Mouse (Mus musculus) MEL (cell line): ENCODE measurements at regions not wholly inside any gene's neighbourhood (a gene's known extent, or its start where the extent isn't known, plus 50 kb on each side); places are given as distances from the start of the nearest gene placed in this dataset.

ENCODE experiments used
- DNase-seq: peaks from one replicate; pipeline ENCODE4 v3.0.0; 2011; ENCODE audit warnings: low read depth, low spot score
- H3K27ac ChIP-seq: 2 replicates; pipeline ENCODE4 v1.5.1; 2012; ENCODE audit warnings: low read depth, mild to moderate bottlenecking, control low read depth, low read length, moderate library complexity; ENCODE audit not compliant: control insufficient read depth
- H3K27me3 ChIP-seq, 2 experiments: fragments of 150-350 bp in 1 of 2; sonication (generic) in 1 of 2; 2 replicates each; pipeline ENCODE4 v1.6.1; 2012; ENCODE audit warnings: low read length in 2 of 2, mild to moderate bottlenecking in 2 of 2, improper control_type of control experiment in 1 of 2, moderate library complexity in 1 of 2; ENCODE audit not compliant: insufficient read depth in 2 of 2, control insufficient read depth in 1 of 2
- H3K36me3 ChIP-seq, 2 experiments: 2 replicates each; pipeline ENCODE4 v1.6.1; 2012 to 2014; ENCODE audit warnings: low read length in 2 of 2, improper control_type of control experiment in 1 of 2, inconsistent platforms in 1 of 2, mild to moderate bottlenecking in 1 of 2; ENCODE audit not compliant: insufficient read depth in 2 of 2, control insufficient read depth in 1 of 2
- H3K4me1 ChIP-seq, 2 experiments: fragments of 150-350 bp in 1 of 2; sonication (generic) in 1 of 2; 2 replicates each; pipeline ENCODE4 v1.6.1; 2012; ENCODE audit warnings: low read length in 2 of 2, improper control_type of control experiment in 1 of 2, mild to moderate bottlenecking in 1 of 2; ENCODE audit not compliant: insufficient read depth in 2 of 2, control insufficient read depth in 1 of 2
- H3K4me3 ChIP-seq, 2 experiments: fragments of 150-350 bp in 1 of 2; sonication (generic) in 1 of 2; 2 replicates each; pipeline ENCODE4 v1.5.1; 2012; ENCODE audit warnings: low read depth in 2 of 2, low read length in 2 of 2, mild to moderate bottlenecking in 2 of 2, moderate library complexity in 2 of 2, control low read depth in 1 of 2, improper control_type of control experiment in 1 of 2; ENCODE audit not compliant: control insufficient read depth in 1 of 2, insufficient read depth in 1 of 2
- H3K79me2 ChIP-seq: 2 replicates; pipeline ENCODE4 v1.6.1; 2012; ENCODE audit warnings: mild to moderate bottlenecking, low read length, moderate library complexity; ENCODE audit not compliant: control insufficient read depth, poor library complexity, insufficient read depth
- H3K9ac ChIP-seq: 2 replicates; pipeline ENCODE4 v1.6.1; 2012; ENCODE audit warnings: low read depth, mild to moderate bottlenecking, control low read depth, low read length, moderate library complexity; ENCODE audit not compliant: control insufficient read depth, poor library complexity, severe bottlenecking
- H3K9me3 ChIP-seq: fragments of 150-350 bp; sonication (generic); replicated peaks from 2 replicates; pipeline ENCODE4 v1.6.1; 2012; ENCODE audit warnings: mild to moderate bottlenecking, low read length, improper control_type of control experiment, moderate library complexity; ENCODE audit not compliant: insufficient read depth
- CTCF ChIP-seq, 3 experiments: IDR thresholded peaks in 2 of 3; conservative IDR thresholded peaks in 1 of 3; 2 replicates each; pipeline ENCODE4 v1.5.1; 2011 to 2012; ENCODE audit warnings: low read length in 3 of 3, low read depth in 2 of 3, mild to moderate bottlenecking in 2 of 3, improper control_type of control experiment in 1 of 3, inconsistent platforms in 1 of 3, mixed read lengths in 1 of 3, moderate library complexity in 1 of 3; ENCODE audit not compliant: control insufficient read depth in 1 of 3, insufficient read depth in 1 of 3, poor library complexity in 1 of 3, severe bottlenecking in 1 of 3
- EP300 ChIP-seq, 2 experiments: IDR thresholded peaks; 2 replicates each; pipeline ENCODE4 v1.6.1; 2011; ENCODE audit warnings: improper control_type of control experiment in 2 of 2, low read length in 2 of 2, low read depth in 1 of 2, mild to moderate bottlenecking in 1 of 2
- ETS1 ChIP-seq: IDR thresholded peaks from 2 replicates; pipeline ENCODE4 v1.6.1; 2012; ENCODE audit warnings: low read depth, mild to moderate bottlenecking, inconsistent platforms, low read length, improper control_type of control experiment, moderate library complexity
- GATA1 ChIP-seq: IDR thresholded peaks from 2 replicates; pipeline ENCODE4 v1.6.1; 2011; ENCODE audit warnings: low read depth, low read length, improper control_type of control experiment
- MAFK ChIP-seq: IDR thresholded peaks from 2 replicates; pipeline ENCODE4 v1.6.1; 2011; ENCODE audit warnings: low read depth, mild to moderate bottlenecking, low read length, improper control_type of control experiment, borderline replicate concordance
- MEF2A ChIP-seq: IDR thresholded peaks from 2 replicates; pipeline ENCODE4 v1.6.1; 2014; ENCODE audit warnings: low read depth, mild to moderate bottlenecking, inconsistent platforms, low read length, improper control_type of control experiment; ENCODE audit not compliant: poor library complexity, insufficient replicate concordance, severe bottlenecking; ENCODE audit errors: extremely low read depth
- MYC ChIP-seq: IDR thresholded peaks from 2 replicates; pipeline ENCODE4 v1.6.1; 2011; ENCODE audit warnings: low read depth, mild to moderate bottlenecking, low read length, improper control_type of control experiment, moderate library complexity
- NELFE ChIP-seq: IDR thresholded peaks from 2 replicates; pipeline ENCODE4 v1.6.1; 2011; ENCODE audit warnings: low read depth, low read length, improper control_type of control experiment
- NRF1 ChIP-seq: IDR thresholded peaks from 2 replicates; pipeline ENCODE4 v1.6.1; 2014; ENCODE audit warnings: low read depth, mild to moderate bottlenecking, inconsistent platforms, low read length, improper control_type of control experiment, moderate library complexity; ENCODE audit not compliant: poor library complexity, insufficient read depth, severe bottlenecking
- POLR2AphosphoS5 ChIP-seq: IDR thresholded peaks from 2 replicates; pipeline ENCODE4 v1.6.1; 2012; ENCODE audit warnings: low read depth, borderline replicate concordance, mild to moderate bottlenecking, inconsistent platforms, low read length, moderate library complexity, mixed read lengths
- RAD21 ChIP-seq: IDR thresholded peaks from 2 replicates; pipeline ENCODE4 v1.6.1; 2011; ENCODE audit warnings: mild to moderate bottlenecking, low read depth, low read length, improper control_type of control experiment
- RCOR1 ChIP-seq: IDR thresholded peaks from 2 replicates; pipeline ENCODE4 v1.6.1; 2012; ENCODE audit warnings: low read depth, mild to moderate bottlenecking, inconsistent platforms, low read length, improper control_type of control experiment
- SIN3A ChIP-seq: IDR thresholded peaks from 2 replicates; pipeline ENCODE4 v1.6.1; 2012; ENCODE audit warnings: low read length, improper control_type of control experiment, inconsistent platforms
- TAL1 ChIP-seq: IDR thresholded peaks from 2 replicates; pipeline ENCODE4 v1.6.1; 2012; ENCODE audit warnings: mild to moderate bottlenecking, inconsistent platforms, low read length, moderate library complexity, mixed read lengths
- TBP ChIP-seq: IDR thresholded peaks from 2 replicates; pipeline ENCODE4 v1.8.0; 2011; ENCODE audit warnings: low read depth, low read length, improper control_type of control experiment
- TCF12 ChIP-seq: IDR thresholded peaks from 2 replicates; pipeline ENCODE4 v1.6.1; 2014; ENCODE audit warnings: low read depth, mild to moderate bottlenecking, inconsistent platforms, low read length, improper control_type of control experiment, moderate library complexity
- UBTF ChIP-seq: IDR thresholded peaks from 2 replicates; pipeline ENCODE4 v1.6.1; 2012; ENCODE audit warnings: low read depth, mild to moderate bottlenecking, inconsistent platforms, low read length, improper control_type of control experiment, moderate library complexity, borderline replicate concordance; ENCODE audit not compliant: insufficient read depth
- ZMIZ1 ChIP-seq: IDR thresholded peaks from 2 replicates; pipeline ENCODE4 v1.6.1; 2012; ENCODE audit warnings: low read depth, mild to moderate bottlenecking, inconsistent platforms, low read length, improper control_type of control experiment, moderate library complexity
- ZNF384 ChIP-seq: IDR thresholded peaks from 2 replicates; pipeline ENCODE4 v1.6.1; 2012; ENCODE audit warnings: low read depth, mild to moderate bottlenecking, inconsistent platforms, low read length, improper control_type of control experiment

DNA sequence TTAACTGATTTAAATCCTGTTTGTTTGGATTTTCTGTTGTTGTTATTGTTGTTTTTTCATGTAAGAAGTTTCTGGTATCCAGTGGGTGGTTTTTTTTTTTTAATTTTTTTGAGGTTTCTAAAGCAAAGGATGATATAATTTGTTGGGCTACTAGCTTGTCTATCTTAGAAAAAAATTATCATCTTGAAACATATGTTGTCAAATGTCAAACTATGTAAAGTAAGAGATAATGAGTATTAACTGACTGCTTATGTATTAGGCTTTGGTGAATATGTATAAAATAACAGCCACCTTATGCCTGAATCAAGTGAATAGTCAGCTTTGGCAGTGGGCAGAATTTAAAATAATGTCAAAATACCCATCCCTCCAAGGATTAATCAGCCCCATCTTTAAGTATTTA, 588.6 kb upstream of the Rgs18 start (continued):
- TF ChIP-seq ETS1 (peak; percentile 40; the same call in 1 of the 2 replicates), UBTF (no peak)

DNA sequence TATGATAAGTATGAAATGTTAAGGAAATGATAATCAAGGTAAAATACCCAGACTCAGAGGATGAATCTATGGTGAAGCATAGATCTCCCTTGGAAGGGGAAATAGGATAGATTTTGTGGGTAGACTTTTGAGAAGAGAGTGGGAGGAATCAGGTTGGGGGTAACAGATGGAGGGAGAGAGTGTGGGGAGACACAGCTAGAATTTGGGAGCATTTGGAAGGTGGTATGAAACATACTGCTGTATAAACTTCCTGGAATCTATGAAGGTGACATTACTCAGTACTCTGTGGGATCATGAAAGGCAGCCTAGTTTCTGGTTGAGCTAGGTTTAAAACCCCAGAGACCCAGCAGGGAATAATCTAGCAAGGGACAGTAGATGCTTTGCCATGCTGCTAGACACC, 569.6 kb upstream of the Rgs18 start:
- Histone ChIP-seq H3K27ac (no peak overlapping the region), H3K27me3 (no peaks in the 10 kb centered on the region), H3K4me1 (no peaks in the 10 kb centered on the region), H3K9ac (no peak overlapping the region), H3K4me3 (no peak overlapping the region), H3K79me2 (no peaks in the 10 kb centered on the region), H3K9me3 (no peaks in the 10 kb centered on the region), H3K36me3 (no peaks in the 10 kb centered on the region; a peak in 1 of 4 replicates)
- no peak for DNase-seq
- no peak for TF ChIP-seq TBP
- TF ChIP-seq RCOR1: no peak
- TF ChIP-seq NELFE: no peak
- no peak for TF ChIP-seq POLR2AphosphoS5
- TF ChIP-seq ZNF384: no peak
- no peak for TF ChIP-seq ZMIZ1
- no peak for TF ChIP-seq MAFK
- no peak for TF ChIP-seq EP300 (IDR thresholded peaks at IDR 0.05; ENCODE audit: low read depth in 1 of 2, low read length in 2 of 2)
- no peak for TF ChIP-seq NRF1
- no peak for TF ChIP-seq MEF2A
- no peak for TF ChIP-seq MYC
- TF ChIP-seq TAL1: no peak
- TF ChIP-seq TCF12: no peak
- TF ChIP-seq SIN3A: no peak
- TF ChIP-seq CTCF (IDR thresholded peaks at IDR 0.05 in 2 of 3, conservative IDR thresholded peaks at IDR 0.05 in 1 of 3; ENCODE audit: control insufficient read depth in 1 of 3, insufficient read depth in 1 of 3, low read depth in 2 of 3, low read length in 3 of 3, poor library complexity in 1 of 3, severe bottlenecking in 1 of 3): no peak
- no peak for TF ChIP-seq RAD21

GRCm38 (mm10) chr1:145344356-145344755, 569.1 kb upstream of the Rgs18 start:
- Histone ChIP-seq H3K4me1 (no peaks in the 10 kb centered on the region), H3K79me2 (no peaks in the 10 kb centered on the region), H3K9me3 (no peaks in the 10 kb centered on the region), H3K27me3 (no peaks in the 10 kb centered on the region), H3K36me3 (no peaks in the 10 kb centered on the region; a peak in 1 of 4 replicates), H3K27ac (no peak overlapping the region), H3K9ac (no peak overlapping the region), H3K4me3 (no peak overlapping the region)
- peak; percentile 75 for DNase-seq
- peak in 1 of 2 experiments; percentile 10; a peak in 1 of 4 replicates for TF ChIP-seq EP300 (IDR thresholded peaks at IDR 0.05; ENCODE audit: low read depth in 1 of 2, low read length in 2 of 2)
- 0 out of 2 replicates have a peak, but pooled peaks have one; percentile 31 for TF ChIP-seq GATA1
- no peak for TF ChIP-seq NELFE
